Mouse (Mus musculus) lung, postnatal 25 days (tissue): Measurements from ENCODE around the gene Zfp949.
"Not testable (repeated sequence)": the region's sequence is repeated elsewhere in the genome, so short reads cannot be mapped to it uniquely, and the experiment has no call there.

Source experiments
- DNase-seq: peaks from one replicate; pipeline ENCODE4 v3.0.0; 2022; ENCODE audit warnings: low spot score

Gene Zfp949

DNA sequence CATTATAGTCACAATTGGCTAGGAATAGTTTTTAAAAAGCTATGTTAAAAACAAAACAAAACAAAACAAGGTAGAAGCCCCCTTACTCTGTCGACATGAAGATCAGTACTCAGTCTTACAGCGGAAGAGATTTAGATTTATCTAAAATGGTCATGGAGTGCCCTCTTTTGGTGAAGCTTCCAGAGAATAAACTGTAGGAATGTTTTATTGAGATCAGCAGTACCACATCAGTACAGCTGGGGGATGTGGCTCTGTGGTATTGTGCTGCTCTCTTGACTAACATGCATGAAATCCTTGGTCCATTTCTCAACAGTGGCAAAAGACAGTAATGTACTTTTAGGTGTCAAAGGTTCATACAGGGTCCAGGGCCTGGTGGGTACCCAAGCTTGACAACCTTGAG, 5.0 kb upstream of the Zfp949 start:
- peak; percentile 25 for DNase-seq

DNA sequence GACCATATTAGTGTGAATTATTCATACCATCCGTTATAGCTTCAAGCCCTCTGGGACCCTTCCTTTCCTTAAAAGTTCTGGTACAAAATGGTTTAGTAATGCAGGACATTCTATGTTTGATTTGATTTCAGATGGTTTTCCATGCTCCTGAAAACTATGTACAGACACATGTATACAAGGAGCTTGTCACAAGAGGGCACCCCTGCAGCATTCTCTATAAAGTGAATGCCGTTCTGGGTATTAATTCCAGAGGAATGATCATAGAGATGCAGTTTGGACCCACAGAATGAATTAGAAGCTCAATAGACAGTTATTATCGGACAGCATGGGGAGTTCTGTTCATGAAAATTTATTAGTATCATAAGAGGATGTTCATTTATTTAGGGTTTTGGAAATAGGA, 2.3 kb upstream of the Zfp949 start:
- DNase-seq, result no peak

DNA sequence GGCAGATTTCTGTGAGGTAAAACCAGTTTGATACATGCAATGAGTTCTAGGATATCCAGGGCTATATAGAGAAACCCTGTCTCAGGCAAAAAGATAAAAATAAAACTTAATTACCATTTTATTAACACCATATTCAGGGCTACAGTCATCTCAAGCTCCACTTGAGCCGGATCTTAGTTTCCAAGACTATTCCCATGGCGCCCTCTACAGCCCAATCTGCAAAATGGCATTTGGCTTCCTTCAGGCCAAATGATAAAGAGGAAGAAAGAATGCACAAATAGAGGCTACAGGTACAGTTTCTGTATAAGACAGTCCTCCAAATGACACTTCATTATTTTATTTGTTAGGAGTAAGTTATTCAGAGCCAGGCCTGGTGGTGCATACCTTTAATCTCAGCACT, 1.7 kb upstream of the Zfp949 start:
- DNase-seq, result peak; percentile 72

DNA sequence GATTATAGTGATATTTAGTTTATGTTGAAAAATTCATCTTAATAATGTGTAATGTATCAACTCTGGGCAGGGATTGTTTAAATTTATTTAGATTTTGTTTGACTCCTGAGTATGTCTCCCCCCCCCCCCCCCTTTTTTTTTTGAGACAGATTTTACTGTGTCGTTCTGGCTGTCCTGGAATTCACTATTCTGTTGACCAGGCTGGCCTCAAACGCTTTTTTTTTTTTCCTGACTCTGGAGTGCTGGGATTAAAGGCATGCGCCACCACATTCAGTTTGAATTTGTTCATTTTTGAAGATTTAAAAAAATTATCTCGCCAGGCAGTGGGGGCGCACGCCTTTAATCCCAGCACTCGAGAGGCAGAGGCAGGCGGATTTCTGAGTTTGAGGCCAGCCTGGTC, 1.2 kb upstream of the Zfp949 start:
- DNase-seq, result no peak

DNA sequence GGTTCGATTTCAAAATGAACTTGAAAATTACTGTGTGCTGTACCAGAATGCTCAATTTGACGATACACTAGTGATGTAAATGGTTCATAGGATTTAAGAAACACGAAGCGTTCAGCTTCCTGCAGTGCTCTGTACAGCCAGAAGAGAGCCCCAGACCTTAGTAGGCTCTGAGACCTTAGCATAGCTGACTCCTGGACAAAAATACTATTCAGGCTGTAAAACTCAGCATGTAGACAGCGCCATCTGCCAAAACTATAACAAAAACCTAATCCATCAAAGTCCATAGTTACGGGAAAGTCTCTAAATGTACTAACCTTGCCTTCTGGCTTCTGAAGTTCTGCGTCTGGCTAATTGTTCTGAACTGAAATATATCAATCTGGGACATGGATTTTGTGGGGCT, 550 bp upstream of the Zfp949 start:
- peak; percentile 34 for DNase-seq

DNA sequence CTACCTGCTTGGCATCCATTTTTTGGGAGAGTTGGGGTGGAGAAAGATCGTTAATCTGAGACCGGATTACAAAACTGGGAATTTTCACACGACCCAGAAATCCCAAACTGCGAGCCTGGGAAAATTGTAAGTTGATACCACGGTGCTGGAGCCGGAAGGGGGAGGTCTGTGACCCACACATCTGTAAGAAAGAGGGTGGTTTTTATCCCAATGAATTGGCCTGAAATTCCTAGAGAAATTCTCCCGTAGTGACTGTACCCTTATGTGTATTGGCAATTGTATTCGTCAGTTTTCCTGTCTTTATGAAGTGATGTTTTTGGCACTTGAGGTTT, 760 bp downstream of the Zfp949 start:
- DNase-seq, result no peak

DNA sequence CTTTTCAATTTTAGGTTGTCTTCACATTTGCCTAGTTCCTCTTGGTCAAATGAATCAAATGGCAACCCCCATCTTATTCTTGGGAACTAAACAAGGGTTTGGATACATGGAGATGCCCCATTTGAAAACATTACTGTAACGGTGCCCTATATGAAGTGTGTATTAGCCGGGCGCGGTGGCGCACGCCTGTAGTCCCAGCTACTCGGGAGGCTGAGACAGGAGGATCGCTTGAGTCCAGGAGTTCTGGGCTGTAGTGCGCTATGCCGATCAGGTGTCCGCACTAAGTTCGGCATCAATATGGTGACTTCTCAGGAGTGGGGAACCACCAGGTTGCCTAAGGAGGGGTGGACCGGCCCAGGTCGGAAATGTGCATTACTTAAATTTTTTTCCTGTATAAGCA, 5.3 kb downstream of the Zfp949 start:
- no peak for DNase-seq

DNA sequence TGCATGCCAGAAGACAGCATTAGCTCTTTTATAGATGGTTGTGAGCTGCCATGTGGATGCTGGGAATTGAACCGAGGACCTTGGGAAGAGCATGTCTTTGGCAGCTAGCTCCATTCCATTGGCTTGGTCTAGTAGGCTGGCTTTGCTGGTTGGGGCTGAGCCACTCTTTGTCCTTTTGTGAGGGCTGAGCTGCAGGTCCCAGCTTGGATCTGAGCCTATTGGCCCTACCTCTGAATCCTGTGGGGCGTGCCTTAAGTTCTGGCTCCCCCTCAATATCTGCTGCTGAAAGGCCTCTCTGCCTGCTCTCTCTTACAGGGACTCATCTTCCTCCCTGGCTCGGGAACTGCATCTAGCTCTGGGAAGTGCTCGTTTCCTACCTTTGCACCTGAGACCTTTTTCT, 10.3 kb downstream of the Zfp949 start:
- no peak for DNase-seq

DNA sequence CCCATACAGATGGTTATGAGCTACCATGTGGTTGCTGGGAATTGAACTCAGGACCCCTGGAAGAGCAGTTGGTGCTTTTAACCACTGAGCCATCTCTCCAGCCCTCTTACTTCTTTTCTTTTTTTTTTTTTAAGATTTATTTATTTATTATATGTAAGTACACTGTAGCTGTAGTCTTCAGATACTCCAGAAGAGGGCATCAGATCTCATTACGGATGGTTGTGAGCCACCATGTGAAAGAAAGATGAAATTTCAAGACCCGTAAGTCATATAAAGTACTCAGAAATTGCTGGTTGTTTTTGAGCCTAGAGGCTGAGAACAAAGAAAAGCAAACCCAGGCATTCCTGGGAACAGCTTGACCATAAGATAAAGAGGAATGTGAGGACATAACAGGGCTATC, 13.7 kb downstream of the Zfp949 start:
- DNase-seq, result not testable (repeated sequence)

DNA sequence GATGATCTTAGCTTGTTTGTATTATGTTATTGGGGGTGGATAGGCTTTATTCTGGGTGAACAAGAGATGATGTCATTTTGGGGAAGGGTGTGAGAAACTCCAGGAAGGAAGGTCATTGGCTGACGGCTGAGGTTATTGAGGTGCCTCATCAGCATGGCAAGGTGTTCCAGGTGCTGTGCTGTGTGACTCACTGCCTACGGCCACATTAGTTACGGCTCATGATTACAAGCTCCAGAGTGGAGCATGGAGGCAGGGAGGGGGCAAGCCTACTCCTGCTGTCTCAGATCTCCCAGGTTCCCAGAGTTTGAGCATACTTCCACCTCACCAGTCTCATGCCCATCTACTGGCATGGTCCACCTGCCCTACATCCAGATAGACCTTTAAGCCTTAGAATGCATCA, 22.7 kb downstream of the Zfp949 start:
- DNase-seq, result not testable (repeated sequence)

DNA sequence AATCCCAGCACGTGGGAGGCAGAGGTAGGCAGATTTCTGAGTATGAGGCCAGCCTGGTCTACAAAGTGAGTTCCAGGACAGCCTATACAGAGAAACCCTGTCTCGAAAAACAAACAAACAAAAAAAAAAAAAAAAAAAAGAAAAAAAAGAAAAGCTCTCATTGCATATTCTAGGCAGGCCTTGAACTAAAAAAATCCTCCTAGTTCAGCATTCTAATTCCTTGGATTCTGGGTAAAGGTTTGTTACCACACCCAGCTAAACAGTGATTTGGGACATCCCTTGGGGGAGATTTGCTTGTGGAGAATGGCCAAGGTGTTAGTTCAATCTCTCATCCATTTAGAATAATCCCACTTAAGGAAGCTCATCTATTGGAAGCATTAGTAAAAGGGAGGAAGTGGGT, 32.8 kb downstream of the Zfp949 start, which contains the start of gene Trim43a:
Gene Trim43a (plus strand): TSS at position 301 of the 400 bp plus-strand sequence.
- DNase-seq, result not testable (repeated sequence)

DNA sequence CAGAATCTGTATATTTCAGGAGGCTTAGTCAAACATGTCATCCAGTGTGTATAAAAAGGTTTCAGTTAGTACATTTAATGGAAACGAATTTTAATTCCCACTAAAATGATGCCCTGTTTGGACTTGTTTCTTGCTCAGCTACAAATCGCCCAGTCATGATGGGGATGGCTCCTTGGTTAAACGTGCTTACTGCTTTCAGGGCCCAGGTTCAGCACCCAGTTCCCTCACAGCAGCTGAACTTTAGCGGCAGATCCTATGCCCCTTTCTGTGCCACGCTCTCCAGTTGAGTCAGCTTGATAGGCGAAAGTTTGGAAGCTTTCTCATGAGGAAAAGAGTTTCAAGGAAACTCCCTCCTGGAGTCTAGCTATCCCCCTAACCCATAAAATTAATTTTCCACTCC, 45.9 kb downstream of the Zfp949 start:
- DNase-seq, result not testable (repeated sequence)

DNA sequence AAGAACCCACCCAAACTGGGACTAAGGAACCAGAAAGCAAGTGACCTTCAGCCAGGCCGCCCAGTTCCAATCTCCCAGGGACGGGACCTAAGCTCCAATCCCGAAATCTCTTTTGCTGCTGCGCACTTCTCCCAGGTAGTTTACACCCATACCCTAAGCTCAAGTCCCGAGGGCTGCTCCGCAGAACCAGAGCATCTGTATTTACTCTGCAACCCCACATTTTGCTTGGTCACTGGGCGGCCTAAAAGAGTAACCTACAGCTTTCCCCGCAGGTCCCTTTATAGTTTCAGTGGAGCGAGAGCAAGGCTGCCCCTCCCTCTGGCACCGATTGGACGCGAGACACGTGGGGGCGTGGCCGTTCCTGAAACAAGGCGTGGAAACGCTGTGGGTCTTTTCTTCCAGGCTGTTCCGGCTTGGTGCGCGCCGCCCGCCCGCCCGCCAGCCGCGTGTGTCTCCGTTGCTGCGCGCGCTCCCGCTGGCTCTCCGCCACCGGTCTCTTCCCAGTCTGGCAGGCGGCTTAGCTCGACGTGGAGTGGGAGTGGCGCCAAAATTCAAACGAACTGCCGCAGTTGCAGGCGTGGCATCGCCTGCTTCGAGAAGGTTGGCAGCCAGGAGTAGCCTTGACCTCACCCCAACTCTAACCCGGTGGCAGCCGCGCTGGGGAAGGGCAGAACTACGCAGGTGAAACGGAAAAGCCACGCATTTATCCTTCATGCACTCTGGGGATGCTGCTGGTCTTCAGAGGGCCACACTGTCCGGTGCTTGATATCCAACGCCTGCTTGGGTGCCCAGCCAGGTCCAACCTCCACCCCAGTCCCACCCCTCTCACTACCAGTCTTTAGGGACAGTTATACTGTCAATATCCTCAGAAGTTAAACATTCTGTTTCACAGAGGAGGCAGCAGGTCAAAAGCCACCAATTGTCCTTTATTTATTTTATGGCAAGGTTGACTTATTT, 51.7 kb downstream of the Zfp949 start:
- peak; percentile 98 for DNase-seq
